Mouse (Mus musculus) MEL (cell line): ENCODE measurements around the gene Aim2. TPM values are rescaled to one million over a fixed set of nuclear protein-coding genes. Genes with fewer than 3 reads are reported as not detected.

Source experiments
- DNase-seq: peaks from one replicate; pipeline ENCODE4 v3.0.0; 2011; ENCODE audit warnings: low read depth, low spot score
- H3K27ac ChIP-seq: 2 replicates; pipeline ENCODE4 v1.5.1; 2012; ENCODE audit warnings: low read depth, mild to moderate bottlenecking, control low read depth, low read length, moderate library complexity; ENCODE audit not compliant: control insufficient read depth
- H3K27me3 ChIP-seq, 2 experiments: fragments of 150-350 bp in 1 of 2; sonication (generic) in 1 of 2; 2 replicates each; pipeline ENCODE4 v1.6.1; 2012; ENCODE audit warnings: low read length in 2 of 2, mild to moderate bottlenecking in 2 of 2, improper control_type of control experiment in 1 of 2, moderate library complexity in 1 of 2; ENCODE audit not compliant: insufficient read depth in 2 of 2, control insufficient read depth in 1 of 2
- H3K36me3 ChIP-seq, 2 experiments: 2 replicates each; pipeline ENCODE4 v1.6.1; 2012 to 2014; ENCODE audit warnings: low read length in 2 of 2, improper control_type of control experiment in 1 of 2, inconsistent platforms in 1 of 2, mild to moderate bottlenecking in 1 of 2; ENCODE audit not compliant: insufficient read depth in 2 of 2, control insufficient read depth in 1 of 2
- H3K4me1 ChIP-seq, 2 experiments: fragments of 150-350 bp in 1 of 2; sonication (generic) in 1 of 2; 2 replicates each; pipeline ENCODE4 v1.6.1; 2012; ENCODE audit warnings: low read length in 2 of 2, improper control_type of control experiment in 1 of 2, mild to moderate bottlenecking in 1 of 2; ENCODE audit not compliant: insufficient read depth in 2 of 2, control insufficient read depth in 1 of 2
- H3K4me3 ChIP-seq, 2 experiments: fragments of 150-350 bp in 1 of 2; sonication (generic) in 1 of 2; 2 replicates each; pipeline ENCODE4 v1.5.1; 2012; ENCODE audit warnings: low read depth in 2 of 2, low read length in 2 of 2, mild to moderate bottlenecking in 2 of 2, moderate library complexity in 2 of 2, control low read depth in 1 of 2, improper control_type of control experiment in 1 of 2; ENCODE audit not compliant: control insufficient read depth in 1 of 2, insufficient read depth in 1 of 2
- H3K79me2 ChIP-seq: 2 replicates; pipeline ENCODE4 v1.6.1; 2012; ENCODE audit warnings: mild to moderate bottlenecking, low read length, moderate library complexity; ENCODE audit not compliant: control insufficient read depth, poor library complexity, insufficient read depth
- H3K9ac ChIP-seq: 2 replicates; pipeline ENCODE4 v1.6.1; 2012; ENCODE audit warnings: low read depth, mild to moderate bottlenecking, control low read depth, low read length, moderate library complexity; ENCODE audit not compliant: control insufficient read depth, poor library complexity, severe bottlenecking
- H3K9me3 ChIP-seq: fragments of 150-350 bp; sonication (generic); replicated peaks from 2 replicates; pipeline ENCODE4 v1.6.1; 2012; ENCODE audit warnings: mild to moderate bottlenecking, low read length, improper control_type of control experiment, moderate library complexity; ENCODE audit not compliant: insufficient read depth
- BHLHE40 ChIP-seq: IDR thresholded peaks from 2 replicates; pipeline ENCODE4 v1.6.1; 2012; ENCODE audit warnings: low read depth, mild to moderate bottlenecking, inconsistent platforms, low read length, improper control_type of control experiment, borderline replicate concordance
- CHD1 ChIP-seq: IDR thresholded peaks from 2 replicates; pipeline ENCODE4 v1.6.1; 2012; ENCODE audit warnings: low read depth, mild to moderate bottlenecking, inconsistent platforms, low read length, improper control_type of control experiment
- CTCF ChIP-seq, 3 experiments: IDR thresholded peaks in 2 of 3; conservative IDR thresholded peaks in 1 of 3; 2 replicates each; pipeline ENCODE4 v1.5.1; 2011 to 2012; ENCODE audit warnings: low read length in 3 of 3, low read depth in 2 of 3, mild to moderate bottlenecking in 2 of 3, improper control_type of control experiment in 1 of 3, inconsistent platforms in 1 of 3, mixed read lengths in 1 of 3, moderate library complexity in 1 of 3; ENCODE audit not compliant: control insufficient read depth in 1 of 3, insufficient read depth in 1 of 3, poor library complexity in 1 of 3, severe bottlenecking in 1 of 3
- E2F4 ChIP-seq: IDR thresholded peaks from 2 replicates; pipeline ENCODE4 v1.6.1; 2011; ENCODE audit warnings: low read depth, low read length, improper control_type of control experiment, borderline replicate concordance
- ELF1 ChIP-seq: IDR thresholded peaks from 2 replicates; pipeline ENCODE4 v1.6.1; 2014; ENCODE audit warnings: low read depth, mild to moderate bottlenecking, inconsistent platforms, low read length, improper control_type of control experiment, moderate library complexity
- EP300 ChIP-seq, 2 experiments: IDR thresholded peaks; 2 replicates each; pipeline ENCODE4 v1.6.1; 2011; ENCODE audit warnings: improper control_type of control experiment in 2 of 2, low read length in 2 of 2, low read depth in 1 of 2, mild to moderate bottlenecking in 1 of 2
- ETS1 ChIP-seq: IDR thresholded peaks from 2 replicates; pipeline ENCODE4 v1.6.1; 2012; ENCODE audit warnings: low read depth, mild to moderate bottlenecking, inconsistent platforms, low read length, improper control_type of control experiment, moderate library complexity
- GABPA ChIP-seq: IDR thresholded peaks from 2 replicates; pipeline ENCODE4 v1.6.1; 2012; ENCODE audit warnings: low read depth, mild to moderate bottlenecking, inconsistent platforms, low read length, improper control_type of control experiment, moderate library complexity
- GATA1 ChIP-seq: IDR thresholded peaks from 2 replicates; pipeline ENCODE4 v1.6.1; 2011; ENCODE audit warnings: low read depth, low read length, improper control_type of control experiment
- HCFC1 ChIP-seq: IDR thresholded peaks from 2 replicates; pipeline ENCODE4 v1.6.1; 2012; ENCODE audit warnings: low read depth, mild to moderate bottlenecking, inconsistent platforms, low read length, improper control_type of control experiment, moderate library complexity
- JUND ChIP-seq: IDR thresholded peaks from 2 replicates; pipeline ENCODE4 v1.6.1; 2011; ENCODE audit warnings: low read depth, mild to moderate bottlenecking, improper control_type of control experiment, low read length
- KAT2A ChIP-seq: conservative IDR thresholded peaks from 2 replicates; pipeline ENCODE4 v1.6.1; 2012; ENCODE audit warnings: low read depth, low read length, improper control_type of control experiment, inconsistent platforms
- MAX ChIP-seq: IDR thresholded peaks from 2 replicates; pipeline ENCODE4 v1.6.1; 2011; ENCODE audit warnings: low read length, improper control_type of control experiment
- MAZ ChIP-seq: IDR thresholded peaks from 2 replicates; pipeline ENCODE4 v1.6.1; 2012; ENCODE audit warnings: low read depth, mild to moderate bottlenecking, inconsistent platforms, low read length, improper control_type of control experiment
- MXI1 ChIP-seq: IDR thresholded peaks from 2 replicates; pipeline ENCODE4 v1.6.1; 2011; ENCODE audit warnings: mild to moderate bottlenecking, low read depth, low read length, improper control_type of control experiment
- MYB ChIP-seq: IDR thresholded peaks from 2 replicates; pipeline ENCODE4 v1.6.1; 2011; ENCODE audit warnings: mild to moderate bottlenecking, low read depth, low read length, improper control_type of control experiment
- NELFE ChIP-seq: IDR thresholded peaks from 2 replicates; pipeline ENCODE4 v1.6.1; 2011; ENCODE audit warnings: low read depth, low read length, improper control_type of control experiment
- NRF1 ChIP-seq: IDR thresholded peaks from 2 replicates; pipeline ENCODE4 v1.6.1; 2014; ENCODE audit warnings: low read depth, mild to moderate bottlenecking, inconsistent platforms, low read length, improper control_type of control experiment, moderate library complexity; ENCODE audit not compliant: poor library complexity, insufficient read depth, severe bottlenecking
- POLR2A ChIP-seq, 2 experiments: IDR thresholded peaks; 2 replicates each; pipeline ENCODE4 v1.6.1; 2011 to 2012; ENCODE audit warnings: low read length in 2 of 2, mild to moderate bottlenecking in 2 of 2, control low read depth in 1 of 2, improper control_type of control experiment in 1 of 2, low read depth in 1 of 2, moderate library complexity in 1 of 2; ENCODE audit not compliant: control insufficient read depth in 1 of 2, insufficient read depth in 1 of 2, poor library complexity in 1 of 2
- POLR2AphosphoS2 ChIP-seq: IDR thresholded peaks from 2 replicates; pipeline ENCODE4 v1.6.1; 2011; ENCODE audit warnings: low read length, improper control_type of control experiment
- POLR2AphosphoS5 ChIP-seq: IDR thresholded peaks from 2 replicates; pipeline ENCODE4 v1.6.1; 2012; ENCODE audit warnings: low read depth, borderline replicate concordance, mild to moderate bottlenecking, inconsistent platforms, low read length, moderate library complexity, mixed read lengths
- RAD21 ChIP-seq: IDR thresholded peaks from 2 replicates; pipeline ENCODE4 v1.6.1; 2011; ENCODE audit warnings: mild to moderate bottlenecking, low read depth, low read length, improper control_type of control experiment
- RCOR1 ChIP-seq: IDR thresholded peaks from 2 replicates; pipeline ENCODE4 v1.6.1; 2012; ENCODE audit warnings: low read depth, mild to moderate bottlenecking, inconsistent platforms, low read length, improper control_type of control experiment
- SIN3A ChIP-seq: IDR thresholded peaks from 2 replicates; pipeline ENCODE4 v1.6.1; 2012; ENCODE audit warnings: low read length, improper control_type of control experiment, inconsistent platforms
- SMC3 ChIP-seq: IDR thresholded peaks from 2 replicates; pipeline ENCODE4 v1.6.1; 2011; ENCODE audit warnings: low read depth, low read length, improper control_type of control experiment
- TAL1 ChIP-seq: IDR thresholded peaks from 2 replicates; pipeline ENCODE4 v1.6.1; 2012; ENCODE audit warnings: mild to moderate bottlenecking, inconsistent platforms, low read length, moderate library complexity, mixed read lengths
- TCF12 ChIP-seq: IDR thresholded peaks from 2 replicates; pipeline ENCODE4 v1.6.1; 2014; ENCODE audit warnings: low read depth, mild to moderate bottlenecking, inconsistent platforms, low read length, improper control_type of control experiment, moderate library complexity
- UBTF ChIP-seq: IDR thresholded peaks from 2 replicates; pipeline ENCODE4 v1.6.1; 2012; ENCODE audit warnings: low read depth, mild to moderate bottlenecking, inconsistent platforms, low read length, improper control_type of control experiment, moderate library complexity, borderline replicate concordance; ENCODE audit not compliant: insufficient read depth
- USF1 ChIP-seq: IDR thresholded peaks from 2 replicates; pipeline ENCODE4 v1.6.1; 2014; ENCODE audit warnings: low read depth, mild to moderate bottlenecking, inconsistent platforms, low read length, improper control_type of control experiment, moderate library complexity
- ZC3H11A ChIP-seq: IDR thresholded peaks from 2 replicates; pipeline ENCODE4 v1.6.1; 2012; ENCODE audit warnings: low read depth, mild to moderate bottlenecking, inconsistent platforms, low read length, improper control_type of control experiment
- ZMIZ1 ChIP-seq: IDR thresholded peaks from 2 replicates; pipeline ENCODE4 v1.6.1; 2012; ENCODE audit warnings: low read depth, mild to moderate bottlenecking, inconsistent platforms, low read length, improper control_type of control experiment, moderate library complexity
- ZNF384 ChIP-seq: IDR thresholded peaks from 2 replicates; pipeline ENCODE4 v1.6.1; 2012; ENCODE audit warnings: low read depth, mild to moderate bottlenecking, inconsistent platforms, low read length, improper control_type of control experiment
- polyA plus RNA-seq, 2 experiments: library from polyadenylated mRNA; stranded (reverse) in 1 of 2; unstranded in 1 of 2; fragments of >175 nt in 1 of 2; fragments of >200 nt in 1 of 2; gene quantifications; 2 replicates each; pipeline versions ENCODE4 v1.2.1 to v1.2.4; 2012; ENCODE audit warnings: low replicate concordance in 2 of 2, low read depth in 1 of 2; ENCODE audit not compliant: insufficient read length in 2 of 2, insufficient read depth in 1 of 2, missing spikeins in 1 of 2
- total RNA-seq: library from RNA; depleted of rRNA; stranded (reverse); fragments of 300-350 nt; gene quantifications from 2 replicates; pipeline ENCODE4 v1.2.3, GENCODE M21; 2012

The Aim2 gene
- total and polyA plus RNA-seq, 3 experiments, result 2.3 to 9.1 TPM; not detected in 1

DNA sequence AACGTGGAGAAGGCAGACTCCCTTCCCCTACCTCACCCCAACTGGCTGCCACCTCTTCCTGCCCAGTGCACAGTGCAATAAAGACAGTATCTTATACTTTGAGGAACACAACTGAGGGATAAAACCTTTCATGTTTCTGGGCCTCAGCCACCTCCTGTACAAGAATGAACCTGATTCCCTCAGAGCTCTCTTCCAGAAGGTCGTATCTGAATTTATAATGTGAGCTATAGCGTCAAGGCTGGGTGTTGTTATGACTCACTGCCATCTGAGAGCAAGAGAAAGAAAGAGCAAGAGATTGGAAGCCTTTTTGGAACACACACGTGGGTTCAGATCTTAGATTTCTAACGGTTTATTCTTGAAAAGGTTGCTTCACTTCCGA is 28.4 kb upstream of the Aim2 start (continued):
- TF ChIP-seq CTCF (IDR thresholded peaks at IDR 0.05 in 2 of 3, conservative IDR thresholded peaks at IDR 0.05 in 1 of 3; ENCODE audit: control insufficient read depth in 1 of 3, insufficient read depth in 1 of 3, low read depth in 2 of 3, low read length in 3 of 3, poor library complexity in 1 of 3, severe bottlenecking in 1 of 3) (no peak), RAD21 (no peak), POLR2A (IDR thresholded peaks at IDR 0.05; ENCODE audit: control insufficient read depth in 1 of 2, insufficient read depth in 1 of 2, low read depth in 1 of 2, low read length in 2 of 2, poor library complexity in 1 of 2) (no peak; a peak in 1 of 4 replicates), SIN3A (peak; percentile 68), USF1 (0 out of 2 replicates have a peak, but pooled peaks have one; percentile 18), POLR2AphosphoS5 (no peak), EP300 (IDR thresholded peaks at IDR 0.05; ENCODE audit: low read depth in 1 of 2, low read length in 2 of 2) (peak; percentile 81 to 87), TCF12 (peak; percentile 85), MXI1 (peak; percentile 72), SMC3 (no peak), KAT2A (no peak; the same call in 1 of the 2 replicates), MAX (peak; percentile 68; the same call in 1 of the 2 replicates), NELFE (0 out of 2 replicates have a peak, but pooled peaks have one; percentile 15), ZC3H11A (no peak)
- TF ChIP-seq, all 39 proteins: peak for 14

DNA sequence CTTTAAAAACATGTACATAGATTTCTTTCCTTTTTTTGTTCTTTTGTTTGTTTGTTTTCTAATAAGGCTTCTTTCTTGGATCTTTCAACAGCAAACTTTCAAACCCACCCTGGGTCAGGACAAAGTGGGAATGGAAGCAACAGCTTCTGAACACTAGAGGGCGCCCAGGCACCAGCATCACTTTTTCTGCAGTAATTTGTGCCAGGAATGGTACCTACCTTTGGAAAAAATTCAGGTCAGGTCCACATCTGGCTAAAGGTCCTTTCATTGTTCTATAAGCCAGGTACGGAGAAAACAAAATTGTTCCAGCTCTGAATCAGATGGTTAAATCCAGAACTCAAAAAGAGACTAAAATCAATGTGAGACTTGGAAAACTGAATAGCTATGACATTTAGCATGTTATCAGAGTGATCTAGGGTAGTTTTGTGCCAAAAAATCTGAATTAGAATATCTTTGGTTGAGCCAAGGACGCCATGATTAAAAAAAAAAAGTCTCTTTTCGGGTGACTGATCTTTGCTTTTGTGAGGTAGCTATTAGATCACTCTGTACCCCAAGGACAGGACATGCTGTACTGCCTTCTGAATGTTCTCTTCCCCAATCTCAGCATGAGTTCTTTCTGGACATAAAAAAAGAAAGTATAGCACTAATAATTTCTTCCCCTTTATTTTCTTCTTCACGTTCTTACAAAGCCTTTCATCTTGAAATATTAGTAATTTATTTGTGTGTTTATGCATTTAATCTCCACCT is 26.7 kb upstream of the Aim2 start:
- Histone ChIP-seq H3K27me3 (no peaks in the 10 kb centered on the region), H3K36me3 (peaks cover 0 to 56% of the 10 kb centered on the region in 2 experiments; a peak in 2 of 4 replicates), H3K9me3 (no peaks in the 10 kb centered on the region), H3K79me2 (no peaks in the 10 kb centered on the region), H3K27ac (no peak overlapping the region), H3K9ac (no peak overlapping the region), H3K4me3 (no peak overlapping the region), H3K4me1 (peaks cover 51 to 53% of the 10 kb centered on the region in 2 experiments)
- DNase-seq, result peak; percentile 59
- TF ChIP-seq SIN3A, result 0 out of 2 replicates have a peak, but pooled peaks have one; percentile 20
- TF ChIP-seq ETS1, result no peak
- TF ChIP-seq MYB, result no peak
- no peak for TF ChIP-seq BHLHE40
- no peak for TF ChIP-seq HCFC1
- no peak for TF ChIP-seq CHD1
- TF ChIP-seq ELF1, result no peak
- no peak for TF ChIP-seq USF1
- TF ChIP-seq JUND, result no peak
- TF ChIP-seq UBTF, result no peak
- TF ChIP-seq RCOR1, result no peak
- TF ChIP-seq MAZ, result no peak
- TF ChIP-seq POLR2A (IDR thresholded peaks at IDR 0.05; ENCODE audit: control insufficient read depth in 1 of 2, insufficient read depth in 1 of 2, low read depth in 1 of 2, low read length in 2 of 2, poor library complexity in 1 of 2), result no peak
- no peak for TF ChIP-seq ZMIZ1
- TF ChIP-seq SMC3, result peak; percentile 75
- TF ChIP-seq GATA1, result no peak
- peak; percentile 73 for TF ChIP-seq ZC3H11A
- TF ChIP-seq MXI1, result no peak
- no peak for TF ChIP-seq ZNF384
- TF ChIP-seq POLR2AphosphoS2, result no peak
- peak; percentile 60 to 85 (median 75) for TF ChIP-seq CTCF (IDR thresholded peaks at IDR 0.05 in 2 of 3, conservative IDR thresholded peaks at IDR 0.05 in 1 of 3; ENCODE audit: control insufficient read depth in 1 of 3, insufficient read depth in 1 of 3, low read depth in 2 of 3, low read length in 3 of 3, poor library complexity in 1 of 3, severe bottlenecking in 1 of 3)
- no peak for TF ChIP-seq EP300 (IDR thresholded peaks at IDR 0.05; ENCODE audit: low read depth in 1 of 2, low read length in 2 of 2)
- TF ChIP-seq NRF1, result no peak
- no peak for TF ChIP-seq MAX
- TF ChIP-seq GABPA, result no peak
- TF ChIP-seq NELFE, result no peak
- no peak for TF ChIP-seq E2F4
- TF ChIP-seq TAL1, result no peak
